Mouse (Mus musculus) heart, embryonic 14.5 days (tissue): Measurements from ENCODE around the gene Gimap1. TPM values are rescaled to one million over a fixed set of nuclear protein-coding genes. Genes with fewer than 3 reads are reported as not detected.
A peak's percentile ranks its signal among the peaks of the same experiment; 100 is the strongest.

Experiments
- ATAC-seq: fragments of 200-750 bp; cut with Nextera tagmentation; 2 replicates; pipeline ENCODE4 v1.8.0; 2017; ENCODE audit warnings: low read depth, moderate TSS enrichment; ENCODE audit not compliant: insufficient number of reproducible peaks, insufficient read depth, low FRiP score
- H3K27ac ChIP-seq, 2 experiments: fragments of 200-500 bp in 1 of 2; fragments of 300-500 bp in 1 of 2; sonication (generic) in 1 of 2; replicated peaks in 1 of 2; 2 replicates each; pipeline ENCODE4 v1.5.1; 2012 to 2014; ENCODE audit warnings: low read depth in 2 of 2, low read length in 2 of 2, control low read depth in 1 of 2, mild to moderate bottlenecking in 1 of 2, mixed read lengths in 1 of 2; ENCODE audit not compliant: control insufficient read depth in 1 of 2, insufficient read depth in 1 of 2
- H3K27me3 ChIP-seq: fragments of 300-500 bp; sonication (generic); 2 replicates; pipeline ENCODE4 v1.6.1; 2014; ENCODE audit warnings: mild to moderate bottlenecking, low read length, control low read depth; ENCODE audit not compliant: control insufficient read depth, insufficient read depth
- H3K36me3 ChIP-seq: fragments of 300-500 bp; sonication (generic); 2 replicates; pipeline ENCODE4 v1.6.1; 2014; ENCODE audit warnings: mild to moderate bottlenecking, control low read depth, low read length, mixed read lengths; ENCODE audit not compliant: control insufficient read depth, insufficient read depth
- H3K4me1 ChIP-seq, 2 experiments: fragments of 200-500 bp in 1 of 2; fragments of 300-500 bp in 1 of 2; sonication (generic) in 1 of 2; 2 replicates each; pipeline ENCODE4 v1.6.1; 2012 to 2014; ENCODE audit warnings: low read length in 2 of 2, control low read depth in 1 of 2, mixed read lengths in 1 of 2; ENCODE audit not compliant: control insufficient read depth in 2 of 2, insufficient read depth in 2 of 2
- H3K4me2 ChIP-seq: fragments of 300-500 bp; sonication (generic); 2 replicates; pipeline ENCODE4 v1.6.1; 2014; ENCODE audit warnings: mild to moderate bottlenecking, low read length
- H3K4me3 ChIP-seq, 2 experiments: fragments of 200-500 bp in 1 of 2; fragments of 300-500 bp in 1 of 2; sonication (generic) in 1 of 2; 2 replicates each; pipeline ENCODE4 v1.5.1; 2012 to 2014; ENCODE audit warnings: low read length in 2 of 2, mild to moderate bottlenecking in 2 of 2, control low read depth in 1 of 2, low read depth in 1 of 2, moderate library complexity in 1 of 2; ENCODE audit not compliant: control insufficient read depth in 1 of 2, insufficient read depth in 1 of 2
- H3K9ac ChIP-seq: fragments of 300-500 bp; sonication (generic); 2 replicates; pipeline ENCODE4 v1.6.1; 2014; ENCODE audit warnings: mild to moderate bottlenecking, low read length
- H3K9me3 ChIP-seq: fragments of 300-500 bp; sonication (generic); 2 replicates; pipeline ENCODE4 v1.6.1; 2016; ENCODE audit warnings: low read length, control low read depth; ENCODE audit not compliant: control insufficient read depth
- WGBS: fragments of 180-500 bp; shearing (Covaris S2); extraction: QIAGEN DNeasy Blood & Tissue Kit; methylation state at CpG from one replicate; pipeline ENCODE4 v1.1.7; 2014; 5-methylcytosine and 5-hydroxymethylcytosine counted together
- polyA plus RNA-seq: library from polyadenylated mRNA; unstranded; fragments of >200 nt; fragmentation: Nextera tagmentation; extraction: Ambion mirVana; gene quantifications from 2 replicates; pipeline ENCODE4 v1.2.1, GENCODE M21; 2014

Gene Gimap1
- polyA plus RNA-seq, 1 experiment from 2014 or later: 27.5 TPM

DNA sequence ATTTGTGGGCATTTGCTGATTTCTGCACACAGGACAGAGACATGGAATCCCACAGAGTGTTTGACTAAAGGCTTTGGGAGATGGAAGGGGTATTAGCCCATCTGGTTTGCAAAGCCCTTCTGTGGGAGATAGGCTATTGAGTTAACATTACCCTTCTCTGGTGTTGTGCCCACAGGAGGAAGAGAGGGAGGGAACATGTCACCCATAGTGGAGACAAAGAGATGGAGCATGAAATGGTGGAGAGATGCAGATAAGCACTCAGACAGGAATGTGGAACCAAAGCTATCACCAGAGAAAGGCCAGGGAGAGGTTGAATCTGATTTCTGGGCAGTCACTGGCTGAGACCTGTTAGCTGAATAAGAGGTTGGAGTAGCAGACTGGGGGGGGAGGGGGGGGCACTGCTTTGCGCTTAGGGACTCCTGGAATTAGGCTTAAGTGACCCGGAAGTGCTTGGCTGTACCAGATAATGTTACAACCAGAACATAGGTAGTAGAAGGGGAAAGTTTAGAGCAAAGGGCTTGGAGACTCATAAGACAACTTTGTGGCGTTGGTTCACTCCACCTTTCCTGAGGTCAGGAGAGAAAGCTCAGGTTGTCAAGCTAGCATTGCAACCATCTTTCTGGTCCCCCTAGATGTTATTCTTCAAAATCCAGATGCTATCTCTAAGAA is 1.8 kb downstream of the Gimap1 start:
- 49% methylated on average over 3 of the region's 3 CpGs for WGBS
- H3K9ac ChIP-seq: peak overlapping the region; percentile 16
- ATAC-seq: no peak

DNA sequence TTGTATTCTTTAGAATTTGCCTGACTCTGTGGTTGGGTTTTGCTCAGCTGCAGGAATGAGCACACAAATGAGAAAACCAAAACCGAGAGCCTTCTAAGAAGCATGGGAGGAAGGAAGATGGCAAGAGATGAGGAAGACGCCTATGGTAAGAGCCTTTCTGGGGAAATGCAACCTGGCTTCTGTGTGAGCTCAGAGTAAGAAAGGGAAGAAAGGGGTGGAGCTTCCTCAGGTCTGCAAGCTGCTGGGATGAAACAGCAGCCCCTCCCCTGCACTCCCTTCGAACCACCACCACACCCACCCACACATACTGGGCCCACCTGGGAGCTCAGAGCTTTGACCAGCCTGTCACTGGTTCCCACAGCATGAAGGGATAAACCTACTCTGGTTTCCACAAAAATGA is 2.4 kb downstream of the Gimap1 start:
- Histone ChIP-seq H3K4me1 (peaks cover 0 to 4% of the 10 kb centered on the region in 2 experiments; a peak in 2 of 4 replicates), H3K9me3 (no peaks in the 10 kb centered on the region), H3K4me3 (no peak overlapping the region), H3K36me3 (no peaks in the 10 kb centered on the region), H3K27ac (no peak overlapping the region), H3K27me3 (peaks cover 29% of the 10 kb centered on the region), H3K4me2 (peak overlapping the region; percentile 55), H3K9ac (no peak overlapping the region)
- no peak for ATAC-seq
- 35% methylated on average over 3 of the region's 3 CpGs for WGBS

More for the DNA sequence above, 1.8 kb downstream of the Gimap1 start:
- H3K36me3 ChIP-seq: no peaks in the 10 kb centered on the region
- H3K9me3 ChIP-seq: no peaks in the 10 kb centered on the region
- peak overlapping the region; percentile 55 for H3K4me2 ChIP-seq
- H3K4me1 ChIP-seq: peaks cover 0 to 4% of the 10 kb centered on the region in 2 experiments; a peak in 2 of 4 replicates
- peak overlapping the region; percentile 7 to 19; a peak in 3 of 4 replicates for H3K4me3 ChIP-seq
- H3K27me3 ChIP-seq: peaks cover 29% of the 10 kb centered on the region
- peak overlapping the region; percentile 32 to 68; a peak in 3 of 4 replicates for H3K27ac ChIP-seq

- H3K4me3 ChIP-seq: no peak overlapping the region
- ATAC-seq: no peak
- peaks cover 0 to 4% of the 10 kb centered on the region in 2 experiments; a peak in 2 of 4 replicates for H3K4me1 ChIP-seq
- no peaks in the 10 kb centered on the region for H3K36me3 ChIP-seq
- peaks cover 29% of the 10 kb centered on the region for H3K27me3 ChIP-seq
- no peak overlapping the region for H3K9ac ChIP-seq
- H3K4me2 ChIP-seq: no peak overlapping the region
- no peak overlapping the region for H3K27ac ChIP-seq
- no peaks in the 10 kb centered on the region for H3K9me3 ChIP-seq
- WGBS: 26% methylated on average over 9 of the region's 9 CpGs
Observed at GRCm38 (mm10) chr6:48741711-48742206, 2.9 kb downstream of the Gimap1 start.

DNA sequence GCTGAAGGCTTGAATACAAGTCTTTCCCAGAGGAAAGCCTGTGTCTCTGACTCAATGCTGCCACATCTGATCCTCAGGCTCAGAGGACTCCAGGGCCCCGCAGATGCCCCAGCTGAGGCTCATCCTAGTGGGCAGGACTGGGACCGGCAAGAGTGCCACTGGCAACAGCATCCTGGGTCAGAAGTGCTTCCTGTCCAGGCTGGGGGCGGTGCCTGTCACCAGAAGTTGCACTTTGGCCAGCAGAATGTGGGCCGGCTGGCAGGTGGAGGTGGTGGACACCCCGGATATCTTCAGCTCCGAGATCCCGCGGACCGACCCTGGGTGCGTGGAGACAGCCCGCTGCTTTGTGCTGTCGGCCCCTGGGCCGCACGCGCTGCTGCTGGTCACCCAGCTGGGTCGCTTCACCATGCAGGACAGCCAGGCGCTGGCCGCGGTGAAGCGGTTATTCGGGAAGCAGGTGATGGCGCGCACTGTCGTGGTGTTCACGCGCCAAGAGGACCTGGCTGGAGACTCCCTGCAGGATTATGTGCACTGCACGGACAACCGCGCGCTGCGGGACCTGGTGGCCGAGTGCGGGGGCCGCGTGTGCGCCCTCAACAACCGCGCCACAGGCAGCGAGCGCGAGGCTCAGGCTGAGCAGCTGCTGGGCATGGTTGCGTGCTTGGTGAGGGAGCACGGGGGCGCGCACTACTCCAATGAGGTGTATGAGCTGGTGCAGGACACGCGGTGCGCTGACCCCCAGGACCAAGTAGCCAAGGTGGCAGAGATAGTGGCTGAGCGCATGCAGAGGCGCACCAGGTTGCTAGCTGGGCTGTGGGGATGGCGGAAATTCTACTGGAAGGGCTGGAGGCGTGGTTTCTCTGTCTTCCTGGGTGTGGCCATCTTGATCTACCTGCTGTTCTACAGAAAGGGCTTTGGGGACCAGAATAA is 3.8 kb downstream of the Gimap1 start:
- Histone ChIP-seq H3K4me1 (peaks cover 0 to 4% of the 10 kb centered on the region in 2 experiments; a peak in 2 of 4 replicates), H3K4me3 (peak overlapping the region; percentile 25 to 41), H3K36me3 (no peaks in the 10 kb centered on the region), H3K27me3 (peaks cover 29% of the 10 kb centered on the region), H3K4me2 (peak overlapping the region; percentile 69), H3K9ac (peak overlapping the region; percentile 9; the same call in 1 of the 2 replicates), H3K9me3 (no peaks in the 10 kb centered on the region), H3K27ac (no peak overlapping the region)
- no peak for ATAC-seq
- WGBS: 14% methylated on average over 52 of the region's 52 CpGs

DNA sequence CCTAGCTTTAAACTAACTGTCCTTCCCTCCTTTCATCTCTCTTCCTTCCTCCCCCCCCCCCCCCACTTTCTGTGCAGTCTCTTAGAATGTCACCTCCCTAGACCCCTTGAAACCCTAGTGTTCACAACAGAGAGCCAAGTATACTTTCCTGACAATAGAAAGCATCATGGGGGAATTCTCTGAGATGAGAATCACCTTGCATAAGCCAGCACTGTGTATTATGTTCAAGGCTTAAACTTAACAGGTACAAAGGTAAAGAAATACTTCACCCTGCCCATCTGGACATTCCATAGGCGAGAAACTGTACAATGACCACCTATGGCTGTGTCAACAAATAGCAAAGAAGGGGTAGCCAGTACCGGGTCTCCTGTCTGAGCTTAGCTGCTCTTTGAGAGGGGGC is 6.6 kb downstream of the Gimap1 start:
- no peak overlapping the region for H3K4me3 ChIP-seq
- peaks cover 29% of the 10 kb centered on the region for H3K27me3 ChIP-seq

DNA sequence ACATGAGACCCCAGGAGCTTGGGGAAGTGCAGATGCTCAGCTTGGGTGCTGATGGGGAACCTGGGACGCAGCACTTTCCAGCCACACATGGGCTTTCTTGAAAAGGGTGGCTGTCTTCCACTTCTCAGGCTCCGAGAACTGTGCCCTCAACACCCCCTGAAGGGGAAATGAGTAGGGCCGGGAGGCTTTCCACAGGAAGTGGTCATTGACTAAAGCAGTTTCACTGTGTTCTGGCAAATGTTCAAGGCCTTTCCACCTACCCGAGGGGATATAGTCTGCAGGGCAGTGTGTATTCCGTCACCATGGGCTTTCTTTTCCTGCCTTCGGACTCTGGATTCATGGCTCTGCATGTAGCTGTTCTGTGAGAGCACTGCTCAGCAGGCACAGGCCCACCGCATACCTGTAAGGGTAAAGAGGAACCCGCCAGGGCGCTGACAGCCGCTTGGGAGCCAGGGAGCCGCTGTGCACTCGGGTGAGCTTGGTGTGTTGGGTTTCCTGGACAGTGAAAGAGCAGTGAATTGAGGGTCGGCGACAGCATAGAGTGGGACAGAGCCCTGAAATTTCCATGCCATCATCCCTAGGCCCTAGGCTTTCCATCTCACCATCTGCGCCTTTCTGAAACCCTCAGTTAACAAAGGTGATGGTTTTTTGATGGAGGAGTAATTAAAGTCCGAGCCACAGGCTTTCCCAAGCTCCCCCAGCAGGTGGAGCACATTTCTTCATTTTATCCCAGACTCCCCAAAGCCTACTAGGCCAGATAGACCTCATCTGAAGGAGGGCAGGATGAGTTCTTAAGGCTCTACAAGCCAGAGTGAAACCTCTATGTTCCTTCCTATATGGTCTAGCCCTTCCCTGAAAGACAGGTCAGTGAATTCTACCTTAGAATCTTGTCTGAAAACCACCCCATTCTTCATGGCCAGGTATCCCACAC is 7.4 kb downstream of the Gimap1 start, which contains the start of gene Gimap5:
TSS of gene Gimap5 (plus strand) at position 239 of the 931 bp plus-strand sequence.
- peak within 1 kb of the TSS; percentile 61 for H3K9ac ChIP-seq
- ATAC-seq: peak; percentile 57
- H3K4me3 ChIP-seq: peak within 1 kb of the TSS; percentile 12 to 27
- peak within 1 kb of the TSS; percentile 56 for H3K4me2 ChIP-seq
- WGBS: 31% methylated on average over 16 of the region's 16 CpGs
- peak within 1 kb of the TSS; percentile 67 to 80 for H3K27ac ChIP-seq
- H3K27me3 ChIP-seq: peaks cover 26% of the 10 kb centered on the region
- H3K9me3 ChIP-seq: no peaks in the 10 kb centered on the region
- peaks cover 0 to 4% of the 10 kb centered on the region in 2 experiments; a peak in 1 of 4 replicates for H3K4me1 ChIP-seq
- H3K36me3 ChIP-seq: no peaks in the 10 kb centered on the region

More for the DNA sequence above, 6.6 kb downstream of the Gimap1 start:
- 46% methylated on average over 2 of the region's 2 CpGs for WGBS
- H3K27ac ChIP-seq: peak overlapping the region; percentile 67 to 80; a peak in 3 of 4 replicates
- no peak for ATAC-seq
- H3K9me3 ChIP-seq: no peaks in the 10 kb centered on the region
- H3K36me3 ChIP-seq: no peaks in the 10 kb centered on the region
- H3K4me2 ChIP-seq: peak overlapping the region; percentile 56
- H3K9ac ChIP-seq: peak overlapping the region; percentile 38; the same call in 1 of the 2 replicates
- peaks cover 0 to 4% of the 10 kb centered on the region in 2 experiments; a peak in 2 of 4 replicates for H3K4me1 ChIP-seq
